Mouse (Mus musculus) natural killer cell, adult 2 months (primary cell): ENCODE results near the gene Prmt2.

Experiments used
- DNase-seq, 2 experiments: peaks; one replicate each; pipeline ENCODE4 v3.0.0; 2022; ENCODE audit warnings: low spot score in 2 of 2

Prmt2 gene

GRCm38 (mm10) chr10:76218240-76218639 is 19.4 kb downstream of the Prmt2 start:
- no peak for DNase-seq

DNA sequence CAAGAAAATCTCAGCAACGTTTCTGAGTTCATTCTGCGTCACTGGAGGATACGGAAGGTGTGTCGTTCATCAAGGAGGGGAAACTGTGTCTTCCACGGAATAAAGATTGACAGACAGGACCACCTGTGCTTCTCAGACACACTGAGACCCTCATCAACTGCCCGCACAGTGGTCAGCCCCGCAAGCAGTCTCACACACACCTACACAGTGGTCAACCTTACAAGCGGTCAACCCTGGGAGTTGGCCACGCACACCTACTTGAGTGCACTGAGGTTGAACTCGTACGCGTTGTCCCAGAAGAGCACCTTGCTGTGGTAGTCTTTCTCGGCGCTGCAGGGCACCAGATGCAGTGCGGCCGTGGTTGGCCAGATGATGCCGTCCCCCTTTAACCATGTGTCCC is 20.6 kb downstream of the Prmt2 start:
- DNase-seq = no peak

GRCm38 (mm10) chr10:76214161-76214560 is 23.5 kb downstream of the Prmt2 start:
- DNase-seq = no peak

- no peak for DNase-seq
These were observed 25.5 kb downstream of the Prmt2 start for GRCm38 (mm10) chr10:76212121-76212520.

DNA sequence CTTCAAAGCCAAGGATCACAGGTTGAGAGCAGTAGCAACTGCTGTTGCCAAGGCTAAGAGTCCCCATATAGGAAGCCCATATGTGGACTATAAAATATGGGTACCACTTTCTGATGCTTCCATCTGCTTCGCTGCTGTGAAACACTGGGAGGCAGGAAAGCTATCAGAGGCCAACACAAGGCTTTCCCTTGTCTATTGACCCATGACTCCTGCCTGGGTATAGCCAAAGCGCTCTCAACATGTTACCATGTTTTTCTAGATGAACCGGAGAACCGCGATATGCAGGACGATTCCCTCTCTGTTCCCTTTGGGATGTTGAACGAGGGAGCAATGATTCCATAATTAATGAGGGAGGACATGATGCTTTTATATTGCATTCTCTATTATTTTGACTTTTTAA is 26.9 kb downstream of the Prmt2 start:
- DNase-seq = no peak

- no peak for DNase-seq
These were observed 28.4 kb downstream of the Prmt2 start for GRCm38 (mm10) chr10:76209241-76209640.

DNA sequence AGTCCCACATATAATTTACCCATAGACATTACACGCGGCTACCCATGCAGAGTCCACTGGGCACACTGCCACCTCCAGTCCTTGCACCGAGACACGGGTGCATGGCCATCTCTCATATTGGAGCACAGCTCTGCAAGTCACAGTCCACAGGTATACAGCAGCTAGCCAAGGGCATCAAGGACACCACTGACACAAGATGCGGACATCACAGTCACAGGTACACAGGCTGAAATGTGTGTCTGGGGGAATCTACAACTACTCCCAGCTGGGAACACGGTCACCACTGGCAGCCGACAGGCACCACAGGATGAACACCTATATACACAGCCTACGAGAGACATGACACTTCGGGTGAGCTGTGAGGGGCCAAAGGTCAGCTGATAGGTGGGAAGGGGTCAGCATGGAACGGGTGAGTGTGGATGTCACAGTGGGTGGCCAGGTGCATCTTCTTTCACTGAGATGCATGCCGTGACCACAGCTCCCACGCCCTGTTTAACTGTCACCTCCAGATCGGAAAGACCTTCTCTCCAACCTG is 30.3 kb downstream of the Prmt2 start:
- no peak for DNase-seq

DNA sequence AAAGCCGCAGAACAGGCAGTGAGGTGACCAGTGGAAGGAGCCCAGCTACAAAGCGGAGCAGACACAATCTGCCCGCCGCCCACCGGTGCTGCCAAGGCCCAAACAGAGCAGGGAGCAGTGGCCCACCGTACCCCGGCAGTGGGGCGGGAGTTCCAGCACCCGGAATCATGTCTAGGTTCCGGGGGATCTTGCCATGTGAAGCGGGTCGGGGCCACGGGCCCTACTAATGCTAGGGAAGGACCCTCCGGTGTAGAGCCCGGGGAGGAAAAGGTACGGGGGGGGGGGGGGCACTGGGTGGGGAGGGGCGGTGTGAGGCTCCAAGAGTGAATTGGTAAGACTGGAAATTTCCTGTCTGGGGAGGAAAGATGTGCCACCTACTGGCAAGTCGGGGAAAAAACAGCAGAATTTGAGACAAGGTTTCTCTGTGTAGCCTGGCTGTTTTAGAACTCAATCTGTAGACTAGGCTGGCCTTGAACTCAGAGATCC is 33.8 kb downstream of the Prmt2 start:
- no peak for DNase-seq

- DNase-seq = peak; percentile 25 to 55
These were observed 35.7 kb downstream of the Prmt2 start for GRCm38 (mm10) chr10:76201978-76202377.

DNA sequence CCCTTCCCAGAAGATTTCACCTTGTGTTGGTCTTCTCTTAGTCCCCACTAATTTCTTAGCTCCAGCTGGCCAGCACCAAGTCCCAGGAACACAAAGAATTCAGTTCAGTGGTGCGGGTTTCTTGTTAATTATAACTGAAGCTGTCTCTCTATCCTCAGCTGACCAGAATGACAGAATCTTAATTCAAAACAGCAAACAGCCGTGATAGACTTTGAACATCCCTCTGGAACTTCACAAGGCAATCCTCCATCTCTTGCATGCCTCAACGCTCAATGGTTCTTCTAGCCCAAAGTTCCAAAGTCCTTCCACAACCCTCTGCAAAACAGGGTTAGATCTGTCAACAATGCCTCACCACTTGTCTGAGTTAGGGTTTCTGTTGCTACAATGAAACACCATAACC is 36.2 kb downstream of the Prmt2 start:
- no peak for DNase-seq

GRCm38 (mm10) chr10:76188010-76188409 is 49.7 kb downstream of the Prmt2 start:
- no peak for DNase-seq

- DNase-seq = no peak
These were observed 52.4 kb downstream of the Prmt2 start for GRCm38 (mm10) chr10:76185216-76185615.

DNA sequence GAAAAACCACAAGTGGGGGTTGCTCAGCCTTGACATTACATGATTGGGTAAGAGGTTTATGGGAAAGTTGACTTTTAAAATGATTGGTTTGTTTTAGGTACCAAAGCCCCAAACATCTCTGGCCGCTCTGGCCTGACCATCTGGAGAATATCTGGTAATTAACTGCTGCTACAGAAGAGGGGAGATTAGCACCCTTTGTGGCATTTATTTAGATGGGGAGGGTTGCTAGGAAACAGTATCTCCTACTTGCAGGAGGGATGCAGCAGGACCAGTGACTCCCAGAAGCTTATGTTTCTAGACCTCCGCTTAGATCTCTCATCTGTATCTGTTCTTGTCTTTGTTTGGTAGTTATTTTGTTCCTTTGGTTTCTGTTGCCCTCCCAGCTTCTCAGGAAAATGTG is 62.8 kb downstream of the Prmt2 start:
- no peak for DNase-seq

GRCm38 (mm10) chr10:76158009-76158408 is 79.7 kb downstream of the Prmt2 start:
- no peak for DNase-seq

- DNase-seq = no peak
These were observed 80.1 kb downstream of the Prmt2 start for GRCm38 (mm10) chr10:76157528-76157927.
